Mouse (Mus musculus) liver, postnatal 0 days (tissue): ENCODE data around the gene Nop56.
A peak's percentile ranks its signal among the peaks of the same experiment; 100 is the strongest.

Experiments
- CTCF ChIP-seq: sonication (generic); IDR thresholded peaks from 2 replicates; pipeline ENCODE4 v1.5.1; 2016; ENCODE audit warnings: antibody characterized with exemption, low read depth
- EP300 ChIP-seq: IDR thresholded peaks from 2 replicates; pipeline ENCODE4 v1.6.1; 2016; ENCODE audit warnings: antibody characterized with exemption, low read depth, mild to moderate bottlenecking

DNA sequence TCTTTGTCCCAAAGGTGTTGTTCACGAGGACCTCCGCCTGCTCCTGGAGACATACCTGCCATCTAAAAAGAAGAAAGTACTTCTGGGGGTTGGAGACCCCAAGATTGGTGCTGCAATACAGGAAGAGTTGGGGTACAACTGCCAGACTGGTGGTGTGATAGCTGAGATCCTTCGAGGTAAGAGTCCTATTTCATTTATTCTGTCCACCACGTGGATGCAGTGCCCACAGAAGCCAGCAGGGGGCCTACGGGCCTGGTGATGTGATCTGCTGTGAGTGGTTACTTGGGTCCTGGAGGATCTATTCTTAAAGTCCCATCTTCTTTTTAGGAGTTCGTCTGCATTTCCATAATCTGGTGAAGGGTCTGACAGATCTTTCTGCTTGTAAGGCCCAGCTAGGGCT, 1.4 kb downstream of the Nop56 start:
- TF ChIP-seq CTCF (peak; percentile 90), EP300 (no peak)
